Mouse (Mus musculus) embryonic fibroblast, embryonic 13.5 days (primary cell): ENCODE measurements around the gene Akap5.

Source experiments
- CTCF ChIP-seq: IDR thresholded peaks from 2 replicates; pipeline ENCODE4 v1.5.1; 2011; ENCODE audit warnings: mild to moderate bottlenecking, control low read depth, low read length, moderate library complexity, borderline replicate concordance; ENCODE audit not compliant: insufficient read depth
- POLR2A ChIP-seq: IDR thresholded peaks from 2 replicates; pipeline ENCODE4 v1.6.1; 2011; ENCODE audit warnings: low read depth, mild to moderate bottlenecking, control low read depth, low read length, moderate library complexity

DNA sequence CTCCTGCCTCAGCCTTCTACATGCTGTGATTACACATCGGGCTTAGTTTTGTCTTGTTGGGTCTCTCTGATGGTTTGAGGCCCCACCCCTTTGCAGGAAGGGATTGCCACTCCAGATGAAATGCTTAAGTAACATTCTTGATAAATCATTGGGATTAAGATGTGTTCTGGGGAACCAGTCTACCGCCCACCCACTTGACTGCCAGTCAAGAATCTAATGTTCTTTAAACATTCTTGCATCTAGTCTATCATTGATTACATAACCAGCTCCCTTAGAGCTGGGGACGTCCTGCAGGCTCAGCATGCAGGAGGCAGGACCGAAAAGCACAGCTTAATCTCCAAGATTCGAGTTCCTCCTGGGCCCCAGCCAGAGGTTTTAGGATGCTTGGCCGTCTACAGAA lies 46.5 kb upstream of the Akap5 start:
- TF ChIP-seq POLR2A (no peak), CTCF (no peak)
